11 mouse cellular contexts compared by ENCODE assay signal in genomic region chr19:27363891-27364290, GRCm38 (mm10). TPM values are rescaled to one million over a fixed set of nuclear protein-coding genes. Genes with fewer than 3 reads are reported as not detected.
A peak's percentile ranks its signal among the peaks of the same experiment; 100 is the strongest.
DNase-seq lines count a peak whose midpoint lies in the region; ATAC-seq and TF ChIP-seq lines count a peak whose summit lies in the region.
"Had no signal": no experiment of that assay in that cellular context is flagged by ENCODE, and none has a peak within 500 bp of the region (broad histone marks: within the 10 kb centered on the region; RNA-seq: fewer than 3 reads in every experiment).

No protein-coding gene starts in this region.

- peak overlapping the region; percentile 51 for H3K4me3 ChIP-seq in gastrocnemius, adult 2 months
- peak overlapping the region; percentile 10; the same call in 1 of the 2 replicates for H3K4me3 ChIP-seq in lung, embryonic 15.5 days
- H3K4me3 ChIP-seq in limb, embryonic 10.5 days: peak overlapping the region; percentile 31
- H3K4me3 ChIP-seq in small intestine, adult 2 months (ENCODE audit: low read depth, low read length): peak overlapping the region; percentile 26; the same call in 1 of the 2 replicates

- WGBS in lung, embryonic 15.5 days: 33% methylated on average over 4 of the region's 4 CpGs
- 69% methylated on average over 4 of the region's 4 CpGs for WGBS in limb, embryonic 10.5 days
- 17% methylated on average over 4 of the region's 4 CpGs for WGBS in small intestine, adult 2 months

- intact Hi-C loops in gastrocnemius, adult 2 months (cut with DNase I): no loop called here
- intact Hi-C loops in gastrocnemius, postnatal 14 days (cut with DNase I; ENCODE audit: low total_unique reads): no loop called here

- peak overlapping the region; percentile 47 for H3K4me2 ChIP-seq in lung, embryonic 15.5 days

- no peak for ATAC-seq in lung, embryonic 15.5 days (ENCODE audit: borderline replicate concordance, extremely low read depth, low FRiP score, low TSS enrichment)
- ATAC-seq: activated CD4-positive, CD25-positive, alpha-beta regulatory T cell, adult 4 months; CD4-positive, CD25-positive, alpha-beta regulatory T cell, adult 4 months had no signal

- TF ChIP-seq CTCF in gastrocnemius, adult 2 months (IDR thresholded peaks at IDR 0.05): no peak
- no peak for TF ChIP-seq CTCF in small intestine, adult 2 months (IDR thresholded peaks at IDR 0.05; ENCODE audit: extremely low read depth, insufficient read length, insufficient replicate concordance, low read depth, low read length)

- no peaks in the 10 kb centered on the region for H3K27me3 ChIP-seq in lung, embryonic 15.5 days
- no peaks in the 10 kb centered on the region for H3K27me3 ChIP-seq in limb, embryonic 10.5 days (ENCODE audit: low read depth, poor library complexity, severe bottlenecking)
- H3K27me3 ChIP-seq in small intestine, adult 2 months (ENCODE audit: control insufficient read depth, insufficient read depth, low read length): no peaks in the 10 kb centered on the region

- H3K9ac ChIP-seq in lung, embryonic 15.5 days: no peak overlapping the region

- peaks cover 6% of the 10 kb centered on the region for H3K4me1 ChIP-seq in lung, embryonic 15.5 days
- peaks cover 24% of the 10 kb centered on the region for H3K4me1 ChIP-seq in limb, embryonic 10.5 days
- H3K4me1 ChIP-seq in small intestine, adult 2 months (ENCODE audit: control insufficient read depth, insufficient read depth, insufficient read length, low read length): no peaks in the 10 kb centered on the region; the same call in 1 of the 2 replicates

- no peaks in the 10 kb centered on the region for H3K36me3 ChIP-seq in lung, embryonic 15.5 days
- H3K36me3 ChIP-seq in limb, embryonic 10.5 days: no peaks in the 10 kb centered on the region
- H3K36me3 ChIP-seq in small intestine, adult 2 months (ENCODE audit: control insufficient read depth, insufficient read depth, low read length): no peaks in the 10 kb centered on the region

- DNase-seq in gastrocnemius, adult 2 months: no peak
- DNase-seq in gastrocnemius, postnatal 14 days: no peak
- DNase-seq in lung, postnatal 14 days: no peak
- DNase-seq in limb, embryonic 10.5 days (ENCODE audit: low spot score): no peak
- no peak for DNase-seq in thymus, postnatal 0 days (ENCODE audit: low spot score)
- DNase-seq in layer of hippocampus, postnatal 14 days (ENCODE audit: low spot score in 2 of 2): no peak

- no peaks in the 10 kb centered on the region for H3K9me3 ChIP-seq in lung, embryonic 15.5 days
- H3K9me3 ChIP-seq in limb, embryonic 10.5 days (replicated peaks): no peaks in the 10 kb centered on the region

- H3K27ac ChIP-seq in gastrocnemius, adult 2 months: peak overlapping the region; percentile 76; the same call in 1 of the 2 replicates
- H3K27ac ChIP-seq in lung, embryonic 15.5 days: no peak overlapping the region
- no peak overlapping the region for H3K27ac ChIP-seq in limb, embryonic 10.5 days
- H3K27ac ChIP-seq in small intestine, adult 2 months (ENCODE audit: insufficient read depth, low read depth, low read length): no peak overlapping the region

- no peak for TF ChIP-seq POLR2A in small intestine, adult 2 months (IDR thresholded peaks at IDR 0.05; ENCODE audit: low read depth, low read length)

RNA-seq across cellular contexts. Expression of gene Kcnv2, which starts 41.5 kb away (rescaled TPM):
- total RNA-seq in gastrocnemius, adult 2 months (2021): under 1 TPM; 0.11 to 0.15 TPM
- total RNA-seq in gastrocnemius, postnatal 14 days (2021): under 1 TPM; 0.04 to 0.07 TPM
- polyA plus RNA-seq in lung, embryonic 15.5 days (2015; fragmentation: Nextera tagmentation; extraction: Ambion mirVana): 0.05 TPM in 1 of 2 replicates, not detected in the other
- 0.03 and 0.08 TPM in 2 replicates for polyA plus RNA-seq in limb, embryonic 10.5 days (2016; fragmentation: Nextera tagmentation; extraction: Ambion mirVana)
- 0.01 and 0.03 TPM in 2 replicates for polyA plus RNA-seq in small intestine, adult 2 months (2012; rRNA removed)
- 0.04 TPM in 1 of 2 replicates, not detected in the other for polyA plus RNA-seq in thymus, postnatal 0 days (2015; fragmentation: Nextera tagmentation; extraction: Ambion mirVana)
- under 1 TPM in 1 of 2 experiments, not detected in 1; 0.25 TPM for total RNA-seq in layer of hippocampus, postnatal 14 days (2021)
- total RNA-seq: common myeloid progenitor, adult 5-6 weeks had no signal
- polyA plus RNA-seq: CD4-positive, CD25-positive, alpha-beta regulatory T cell, adult 4 months had no signal
